In genomic region chr13:34392376-34392775, GRCm38 (mm10) we compare ENCODE assay signal across 18 mouse cellular contexts.
"Had no signal": no experiment of that assay in that cellular context is flagged by ENCODE, and none has a peak within 500 bp of the region (broad histone marks: within the 10 kb centered on the region; RNA-seq: fewer than 3 reads in every experiment).

No protein-coding gene starts in this region.

- DNase-seq: kidney, adult 8-10 months; kidney, postnatal 10 days; kidney, postnatal 4 days; left cerebral cortex, postnatal 4 days; lung, embryonic 14.5 days; lung, postnatal 10 days; lung, postnatal 4 days; retina, postnatal 1 day; thymus, adult 2 months; thymus, postnatal 25 days had no signal

- ATAC-seq: midbrain, embryonic 16.5 days had no signal

- H3K4me2 ChIP-seq: limb, embryonic 13.5 days; liver, embryonic 11.5 days; liver, embryonic 15.5 days; lung, embryonic 14.5 days; neural tube, embryonic 13.5 days; stomach, embryonic 15.5 days had no signal

- H3K4me3 ChIP-seq: layer of hippocampus, adult 2 months; limb, embryonic 13.5 days; liver, embryonic 15.5 days; midbrain, embryonic 10.5 days; neural tube, embryonic 13.5 days; stomach, embryonic 15.5 days had no signal

- H3K27me3 ChIP-seq: liver, embryonic 15.5 days; neural tube, embryonic 13.5 days; stomach, embryonic 15.5 days had no signal

- H3K9me3 ChIP-seq: limb, embryonic 13.5 days; liver, embryonic 15.5 days; midbrain, embryonic 10.5 days; neural tube, embryonic 13.5 days; stomach, embryonic 15.5 days had no signal

- H3K27ac ChIP-seq: layer of hippocampus, adult 2 months; limb, embryonic 13.5 days; liver, embryonic 15.5 days; midbrain, embryonic 10.5 days; neural tube, embryonic 13.5 days; stomach, embryonic 15.5 days had no signal

- H3K4me1 ChIP-seq: liver, embryonic 15.5 days; midbrain, embryonic 10.5 days; neural tube, embryonic 13.5 days; stomach, embryonic 15.5 days had no signal

- H3K36me3 ChIP-seq: limb, embryonic 13.5 days; liver, embryonic 15.5 days; midbrain, embryonic 10.5 days; neural tube, embryonic 13.5 days; stomach, embryonic 15.5 days had no signal

- H3K9ac ChIP-seq: limb, embryonic 13.5 days; liver, embryonic 15.5 days; lung, embryonic 14.5 days; neural tube, embryonic 13.5 days; stomach, embryonic 15.5 days had no signal
